Mouse (Mus musculus): ENCODE measurements around the gene Lrat. TPM values are rescaled to one million over a fixed set of nuclear protein-coding genes. Genes with fewer than 3 reads are reported as not detected.

Gene Lrat
- total RNA-seq (2021) = under 1 TPM; 0.09 to 0.23 TPM
- 0.49 and 1.2 TPM in 2 replicates for polyA plus RNA-seq (2012; rRNA removed)
- long read RNA-seq = 0 reads

DNA sequence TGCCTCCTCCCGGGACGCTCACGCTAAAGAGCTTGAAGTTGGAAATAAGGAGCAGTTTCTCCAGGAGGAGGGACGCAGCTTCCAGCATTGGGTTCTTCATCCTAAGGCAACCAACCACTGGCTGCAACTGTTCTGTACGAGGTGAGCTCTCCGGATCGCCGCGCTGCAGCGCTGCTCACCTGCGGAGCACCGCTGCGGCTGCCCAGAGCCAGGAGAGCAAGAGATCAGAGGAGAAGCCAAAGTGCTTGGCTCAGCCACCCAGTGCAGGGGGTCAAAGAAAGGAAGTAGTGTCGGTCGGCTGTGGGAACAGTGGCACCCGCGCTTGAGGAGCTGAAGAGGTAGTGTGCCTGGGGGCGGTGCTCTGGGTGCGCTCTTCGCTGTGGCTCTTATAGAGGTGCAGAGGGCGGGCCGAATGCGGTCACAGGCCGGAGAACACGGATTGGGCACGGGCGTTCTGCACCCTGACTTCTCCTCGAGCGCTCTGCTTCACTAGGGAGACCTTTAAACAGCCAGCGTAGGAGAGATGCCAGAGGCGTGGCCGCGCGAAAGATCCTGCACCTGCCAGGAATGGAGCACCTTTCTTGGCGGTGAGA lies at the start of gene Lrat:
Gene Lrat, minus strand, starts transcription at position 361 of the 593 bp plus-strand sequence.
- WGBS = 2% methylated on average over 35 of the region's 35 CpGs

DNA sequence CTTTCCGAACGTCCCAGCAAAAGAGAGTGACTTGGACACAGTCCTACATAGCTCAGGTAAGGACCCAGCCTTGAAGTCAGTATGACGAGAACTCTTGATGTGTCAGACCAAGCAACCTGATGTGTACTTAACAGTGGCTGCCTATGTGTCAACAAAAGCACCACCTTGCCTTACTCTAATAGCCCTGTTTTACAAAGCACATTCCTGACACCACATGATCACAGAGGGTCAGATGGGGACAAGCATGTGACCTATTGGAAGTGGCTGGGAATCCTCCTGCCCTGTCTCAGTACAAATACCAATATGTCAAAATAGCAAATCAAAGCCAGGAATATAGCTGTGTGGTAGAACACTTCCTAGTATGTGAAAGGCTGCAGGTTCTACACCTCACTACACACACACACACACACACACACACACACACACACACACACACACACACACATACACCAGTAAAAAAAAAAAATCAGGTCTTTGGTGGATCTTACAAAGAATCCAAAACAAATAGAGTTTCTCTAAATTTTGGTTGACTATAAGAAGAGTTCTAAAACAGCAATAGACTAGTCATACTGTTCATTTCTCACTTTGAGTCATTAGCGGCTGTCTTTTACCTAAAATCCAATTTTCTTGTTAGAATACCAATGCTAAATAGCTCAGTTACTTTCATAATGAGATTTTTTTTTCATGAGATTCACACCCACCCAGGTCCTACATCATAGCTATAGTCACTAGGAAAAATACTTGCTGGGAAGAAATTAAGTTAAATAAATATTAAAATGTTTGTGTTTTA lies 48.6 kb upstream of the Lrat start:
- no peak overlapping the region for H3K4me3 ChIP-seq
- H3K27me3 ChIP-seq (ENCODE audit: control insufficient read depth, insufficient read depth, low read length) = no peaks in the 10 kb centered on the region
- intact Hi-C loops (cut with DNase I) = no loop called here
- WGBS = 80% methylated on average over 4 of the region's 4 CpGs
- TF ChIP-seq CTCF (IDR thresholded peaks at IDR 0.05) = no peak
- TF ChIP-seq POLR2A (IDR thresholded peaks at IDR 0.05; ENCODE audit: insufficient read depth, low read depth, low read length) = no peak
- no peak for TF ChIP-seq EP300 (IDR thresholded peaks at IDR 0.05; ENCODE audit: insufficient read depth, low read depth, low read length)
- H3K9ac ChIP-seq (ENCODE audit: low read depth, low read length) = no peak overlapping the region
- no peaks in the 10 kb centered on the region for H3K79me2 ChIP-seq (replicated peaks; ENCODE audit: control insufficient read depth, insufficient read depth, low read length)
- no peaks in the 10 kb centered on the region for H3K36me3 ChIP-seq (ENCODE audit: control insufficient read depth, insufficient read depth, low read length)
- H3K4me1 ChIP-seq (ENCODE audit: control insufficient read depth, insufficient read depth, low read length) = peaks cover 2% of the 10 kb centered on the region; the same call in 1 of the 2 replicates
- no peak overlapping the region for H3K27ac ChIP-seq
- DNase-seq = no peak

More for the DNA sequence above, at the start of gene Lrat:
- peak within 1 kb of the TSS; percentile 35 for H3K4me3 ChIP-seq
- H3K36me3 ChIP-seq (ENCODE audit: control insufficient read depth, insufficient read depth, low read length) = no peaks in the 10 kb centered on the region
- no peak within 1 kb of the TSS for H3K9ac ChIP-seq (ENCODE audit: low read depth, low read length)
- H3K79me2 ChIP-seq (replicated peaks; ENCODE audit: control insufficient read depth, insufficient read depth, low read length) = no peaks in the 10 kb centered on the region
- DNase-seq = peak in 1 of 2 experiments; percentile 8
- H3K27ac ChIP-seq = no peak within 1 kb of the TSS
- intact Hi-C loops (cut with DNase I) = no loop called here
- H3K27me3 ChIP-seq (ENCODE audit: control insufficient read depth, insufficient read depth, low read length) = peaks cover 4% of the 10 kb centered on the region; the same call in 1 of the 2 replicates
- TF ChIP-seq EP300 (IDR thresholded peaks at IDR 0.05; ENCODE audit: insufficient read depth, low read depth, low read length) = no peak
- no peak for TF ChIP-seq CTCF (IDR thresholded peaks at IDR 0.05)
- no peak for TF ChIP-seq POLR2A (IDR thresholded peaks at IDR 0.05; ENCODE audit: insufficient read depth, low read depth, low read length)
- no peaks in the 10 kb centered on the region for H3K4me1 ChIP-seq (ENCODE audit: control insufficient read depth, insufficient read depth, low read length)

DNA sequence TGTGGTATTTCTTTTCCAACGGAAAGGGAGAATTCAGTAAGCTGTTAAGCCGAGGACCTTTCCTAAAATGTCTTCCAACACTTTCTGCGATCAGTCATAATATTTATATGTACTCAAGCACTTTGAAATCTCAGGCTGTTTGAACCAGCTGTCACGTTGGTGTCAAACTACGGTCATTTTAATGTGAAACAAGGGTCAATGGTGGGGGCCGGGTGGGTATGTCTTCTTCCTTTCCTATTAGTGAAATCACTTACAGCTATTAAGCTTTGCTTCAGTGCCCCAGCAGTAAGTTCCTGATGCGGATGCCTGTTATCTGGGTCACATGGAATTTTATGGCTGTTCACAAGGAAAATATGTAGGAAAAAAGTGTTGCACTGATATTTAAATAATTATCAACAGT lies 46.9 kb upstream of the Lrat start:
- no peak for TF ChIP-seq POLR2A (IDR thresholded peaks at IDR 0.05; ENCODE audit: insufficient read depth, low read depth, low read length)
- no peak for TF ChIP-seq CTCF (IDR thresholded peaks at IDR 0.05)
- TF ChIP-seq EP300 (IDR thresholded peaks at IDR 0.05; ENCODE audit: insufficient read depth, low read depth, low read length) = no peak
- H3K27ac ChIP-seq = no peak overlapping the region

DNA sequence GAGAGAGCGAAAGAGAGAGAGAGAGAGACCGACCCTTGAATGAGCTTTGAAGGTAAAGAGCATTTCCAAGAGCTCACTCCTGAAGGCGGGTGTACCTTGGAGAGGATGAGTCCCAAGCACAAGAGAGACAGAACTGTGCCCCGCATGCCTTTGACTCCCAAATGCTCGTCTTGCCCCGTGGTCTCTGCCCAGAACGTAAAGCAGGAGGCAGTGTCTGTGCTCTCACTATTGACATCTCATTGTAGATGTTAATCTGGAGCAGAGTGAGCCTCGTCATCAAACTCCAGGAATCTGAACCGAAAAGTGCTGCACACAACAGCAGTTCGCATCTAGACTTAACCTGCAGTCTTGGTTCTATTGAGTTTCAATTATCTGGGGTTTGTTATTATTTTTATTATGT lies 46.4 kb upstream of the Lrat start:
- 78% methylated on average over 10 of the region's 10 CpGs for WGBS
- Histone ChIP-seq H3K9ac (ENCODE audit: low read depth, low read length) (no peak overlapping the region), H3K27ac (no peak overlapping the region), H3K4me3 (no peak overlapping the region), H3K27me3 (ENCODE audit: control insufficient read depth, insufficient read depth, low read length) (no peaks in the 10 kb centered on the region), H3K79me2 (replicated peaks; ENCODE audit: control insufficient read depth, insufficient read depth, low read length) (no peaks in the 10 kb centered on the region), H3K4me1 (ENCODE audit: control insufficient read depth, insufficient read depth, low read length) (peaks cover 7% of the 10 kb centered on the region), H3K36me3 (ENCODE audit: control insufficient read depth, insufficient read depth, low read length) (no peaks in the 10 kb centered on the region; the same call in 1 of the 2 replicates)
- no peak for DNase-seq
- intact Hi-C loops (cut with DNase I) = no loop called here
- TF ChIP-seq EP300 (IDR thresholded peaks at IDR 0.05; ENCODE audit: insufficient read depth, low read depth, low read length) (no peak), CTCF (IDR thresholded peaks at IDR 0.05) (no peak), POLR2A (IDR thresholded peaks at IDR 0.05; ENCODE audit: insufficient read depth, low read depth, low read length) (no peak)

More for the DNA sequence above, 46.9 kb upstream of the Lrat start:
- WGBS = 68% methylated on average over 7 of the region's 7 CpGs
- Histone ChIP-seq H3K79me2 (replicated peaks; ENCODE audit: control insufficient read depth, insufficient read depth, low read length) (no peaks in the 10 kb centered on the region), H3K4me3 (no peak overlapping the region), H3K4me1 (ENCODE audit: control insufficient read depth, insufficient read depth, low read length) (peaks cover 7% of the 10 kb centered on the region), H3K27me3 (ENCODE audit: control insufficient read depth, insufficient read depth, low read length) (no peaks in the 10 kb centered on the region), H3K9ac (ENCODE audit: low read depth, low read length) (no peak overlapping the region), H3K36me3 (ENCODE audit: control insufficient read depth, insufficient read depth, low read length) (no peaks in the 10 kb centered on the region; the same call in 1 of the 2 replicates)
- intact Hi-C loops (cut with DNase I) = no loop called here
- no peak for DNase-seq

DNA sequence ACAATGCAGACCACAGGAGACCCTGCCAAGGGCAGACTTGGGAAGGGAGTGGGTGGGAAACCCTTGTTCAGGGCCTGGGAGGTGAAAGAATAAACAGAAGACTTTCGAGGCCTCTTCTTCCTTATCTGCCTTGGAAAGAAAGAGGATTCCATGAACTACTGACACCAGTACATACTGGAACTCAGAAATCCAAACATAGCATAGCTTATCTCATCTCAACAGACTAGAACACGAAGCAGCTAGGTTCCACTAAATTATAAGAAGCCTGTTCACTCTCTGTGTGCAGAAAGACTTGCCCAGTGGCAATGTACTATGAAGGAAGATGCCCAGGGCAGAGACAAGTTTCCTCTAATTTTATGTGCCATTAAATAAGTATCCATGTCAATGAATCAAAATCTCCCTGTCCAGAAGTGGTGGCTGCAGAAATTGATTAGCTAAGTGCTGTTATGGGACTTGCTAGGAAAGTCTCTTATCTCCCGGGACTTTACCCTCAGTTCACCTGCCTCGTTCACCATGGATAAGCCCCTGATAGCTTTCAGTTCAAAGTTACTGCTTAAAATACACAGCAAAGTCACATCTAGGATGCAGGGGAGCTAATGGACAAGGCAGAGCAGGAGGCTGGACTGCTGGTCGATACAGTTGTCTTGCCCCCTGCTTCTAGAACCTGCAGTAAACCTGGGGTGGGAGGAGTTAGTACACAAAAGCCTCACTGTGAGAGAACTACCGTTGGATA lies 42.8 kb upstream of the Lrat start:
- Histone ChIP-seq H3K36me3 (ENCODE audit: control insufficient read depth, insufficient read depth, low read length) (no peaks in the 10 kb centered on the region; the same call in 1 of the 2 replicates), H3K4me1 (ENCODE audit: control insufficient read depth, insufficient read depth, low read length) (peaks cover 6% of the 10 kb centered on the region), H3K79me2 (replicated peaks; ENCODE audit: control insufficient read depth, insufficient read depth, low read length) (no peaks in the 10 kb centered on the region), H3K4me3 (no peak overlapping the region), H3K27me3 (ENCODE audit: control insufficient read depth, insufficient read depth, low read length) (no peaks in the 10 kb centered on the region), H3K27ac (no peak overlapping the region), H3K9ac (ENCODE audit: low read depth, low read length) (no peak overlapping the region)
- intact Hi-C loops (cut with DNase I) = no loop called here
- 12% methylated on average over 6 of the region's 6 CpGs for WGBS
- TF ChIP-seq CTCF (IDR thresholded peaks at IDR 0.05) = no peak
- TF ChIP-seq POLR2A (IDR thresholded peaks at IDR 0.05; ENCODE audit: insufficient read depth, low read depth, low read length) = no peak
- TF ChIP-seq EP300 (IDR thresholded peaks at IDR 0.05; ENCODE audit: insufficient read depth, low read depth, low read length) = no peak
- DNase-seq = no peak

Data from heart, adult 2 months (tissue).